Mouse (Mus musculus) limb, embryonic 15.5 days (tissue): ENCODE data around the gene Rps10. TPM values are rescaled to one million over a fixed set of nuclear protein-coding genes. Genes with fewer than 3 reads are reported as not detected.

Experiments
- ATAC-seq: fragments of 200-750 bp; cut with Nextera tagmentation; 2 replicates; pipeline ENCODE4 v1.8.0; 2017; ENCODE audit warnings: low read depth, moderate TSS enrichment; ENCODE audit not compliant: insufficient number of reproducible peaks, low FRiP score, low TSS enrichment
- H3K27ac ChIP-seq: fragments of 300-500 bp; sonication (generic); 2 replicates; pipeline ENCODE4 v1.5.1; 2015; ENCODE audit warnings: moderate library complexity, mild to moderate bottlenecking, inconsistent platforms
- H3K27me3 ChIP-seq: fragments of 300-500 bp; sonication (generic); 2 replicates; pipeline ENCODE4 v1.6.1; 2015; ENCODE audit warnings: inconsistent platforms
- H3K36me3 ChIP-seq: fragments of 300-500 bp; sonication (generic); 2 replicates; pipeline ENCODE4 v1.6.1; 2015; ENCODE audit warnings: inconsistent platforms
- H3K4me1 ChIP-seq: fragments of 300-500 bp; sonication (generic); 2 replicates; pipeline ENCODE4 v1.6.1; 2015; ENCODE audit warnings: inconsistent platforms
- H3K4me2 ChIP-seq: fragments of 300-500 bp; sonication (generic); 2 replicates; pipeline ENCODE4 v1.6.1; 2015; ENCODE audit warnings: mild to moderate bottlenecking, inconsistent platforms
- H3K4me3 ChIP-seq: fragments of 300-500 bp; sonication (generic); 2 replicates; pipeline ENCODE4 v1.5.1; 2015; ENCODE audit warnings: mild to moderate bottlenecking, inconsistent platforms
- H3K9ac ChIP-seq: fragments of 300-500 bp; sonication (generic); 2 replicates; pipeline ENCODE4 v1.6.1; 2015; ENCODE audit warnings: inconsistent platforms
- H3K9me3 ChIP-seq: fragments of 300-500 bp; sonication (generic); 2 replicates; pipeline ENCODE4 v1.6.1; 2016; ENCODE audit warnings: inconsistent platforms
- WGBS: fragments of 180-500 bp; shearing (Covaris S2); methylation state at CpG from one replicate; pipeline ENCODE4 v1.1.7; 2015; 5-methylcytosine and 5-hydroxymethylcytosine counted together
- polyA plus RNA-seq: library from polyadenylated mRNA; unstranded; fragments of >200 nt; fragmentation: Nextera tagmentation; extraction: Ambion mirVana; gene quantifications from 2 replicates; pipeline ENCODE4 v1.2.1, GENCODE M21; 2015

The Rps10 gene
- polyA plus RNA-seq, 1 experiment from 2014 or later = 967 TPM

DNA sequence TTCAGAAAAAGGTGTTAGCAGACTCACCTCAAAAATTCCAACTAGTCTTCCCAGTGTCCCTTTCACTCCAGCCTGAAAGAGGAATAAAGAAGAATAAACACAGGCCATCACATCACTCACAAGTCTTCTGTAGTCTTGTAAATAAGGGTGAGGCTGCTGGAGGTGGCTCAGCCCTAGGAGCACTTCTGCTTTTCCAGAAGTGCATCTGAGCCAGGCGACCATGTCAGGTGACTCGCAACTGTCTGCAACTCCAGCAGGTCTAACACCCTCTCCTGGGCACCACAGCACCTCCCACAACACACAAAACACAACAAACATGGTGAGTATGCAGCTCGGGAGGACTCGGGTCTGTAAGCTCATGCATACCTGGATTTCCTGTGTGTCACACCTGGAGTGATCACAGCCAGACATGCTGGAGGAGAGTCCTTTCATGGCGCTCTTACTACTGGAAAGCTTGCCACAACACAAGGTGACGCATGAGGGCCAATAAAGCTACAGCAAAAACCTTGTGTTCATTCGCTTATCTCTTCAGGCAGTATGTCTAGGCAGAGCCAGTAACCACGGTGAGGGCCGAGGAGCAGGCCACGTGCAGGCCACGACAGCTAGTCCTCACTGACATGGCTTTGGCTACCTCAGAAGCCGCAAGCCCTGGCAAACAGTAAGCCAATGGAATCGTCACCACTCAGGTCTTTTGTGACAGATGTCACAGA is 53.1 kb downstream of the Rps10 start:
- Histone ChIP-seq H3K9me3 (no peaks in the 10 kb centered on the region), H3K27ac (no peak overlapping the region), H3K4me3 (no peak overlapping the region), H3K9ac (no peak overlapping the region), H3K27me3 (no peaks in the 10 kb centered on the region), H3K4me1 (peaks cover 17% of the 10 kb centered on the region), H3K36me3 (peaks cover 75% of the 10 kb centered on the region), H3K4me2 (no peak overlapping the region)
- 86% methylated on average over 13 of the region's 13 CpGs for WGBS
- no peak for ATAC-seq

Other genes starting within 250 kb of the Rps10 start
- gene Grm4, start 115.3 kb downstream of the Rps10 start, polyA plus RNA-seq = 0.54 and 0.55 TPM in 2 replicates
- 161 and 167 TPM in 2 replicates for gene Hmga1, start 80.2 kb downstream of the Rps10 start, polyA plus RNA-seq
- gene AI413582, start 70.9 kb downstream of the Rps10 start, polyA plus RNA-seq = 28.4 TPM in 2 replicates
- 84.9 and 85.0 TPM in 2 replicates for gene Nudt3, start 13.2 kb downstream of the Rps10 start, polyA plus RNA-seq
- gene RPS10-NUDT3, start 1.4 kb downstream of the Rps10 start, polyA plus RNA-seq = not detected in 2 replicates
- gene Pacsin1, start 18.8 kb upstream of the Rps10 start, polyA plus RNA-seq = 2.5 and 3.4 TPM in 2 replicates
- 0.12 TPM in 1 of 2 replicates, not detected in the other for gene Spdef, start 92.3 kb upstream of the Rps10 start, polyA plus RNA-seq
- gene D17Wsu92e, start 184.0 kb upstream of the Rps10 start, polyA plus RNA-seq = 16.4 and 17.0 TPM in 2 replicates
- 270 and 277 TPM in 2 replicates for gene Snrpc, start 201.5 kb upstream of the Rps10 start, polyA plus RNA-seq
- gene Uhrf1bp1, start 219.8 kb upstream of the Rps10 start, polyA plus RNA-seq = 4.5 and 5.7 TPM in 2 replicates